Mouse (Mus musculus) layer of hippocampus, adult 9-10 months (tissue): ENCODE results near the gene Nrxn2.
A peak's percentile ranks its signal among the peaks of the same experiment; 100 is the strongest.

Experiments
- DNase-seq: peaks from one replicate; pipeline ENCODE4 v3.0.0; 2022; ENCODE audit warnings: low spot score

The Nrxn2 gene

GRCm38 (mm10) chr19:6416894-6417761 is 1.4 kb upstream of the Nrxn2 start:
- no peak for DNase-seq

- no peak for DNase-seq
Measured at GRCm38 (mm10) chr19:6418984-6419692, 607 bp downstream of the Nrxn2 start.

GRCm38 (mm10) chr19:6419805-6420310 is 1.3 kb downstream of the Nrxn2 start:
- DNase-seq: no peak

- no peak for DNase-seq
Measured at GRCm38 (mm10) chr19:6420481-6421210, 2.1 kb downstream of the Nrxn2 start.

- no peak for DNase-seq
Measured at GRCm38 (mm10) chr19:6421211-6421590, 2.7 kb downstream of the Nrxn2 start.

GRCm38 (mm10) chr19:6422014-6422413 is 3.5 kb downstream of the Nrxn2 start:
- DNase-seq: no peak

- DNase-seq: no peak
Measured at GRCm38 (mm10) chr19:6423241-6423640, 4.7 kb downstream of the Nrxn2 start.

GRCm38 (mm10) chr19:6424137-6424881 is 5.8 kb downstream of the Nrxn2 start:
- no peak for DNase-seq

- DNase-seq: no peak
Measured at GRCm38 (mm10) chr19:6425595-6425994, 7.1 kb downstream of the Nrxn2 start.

- no peak for DNase-seq
Measured at GRCm38 (mm10) chr19:6426703-6427500, 8.4 kb downstream of the Nrxn2 start.

- DNase-seq: no peak
Measured at GRCm38 (mm10) chr19:6427653-6428434, 9.3 kb downstream of the Nrxn2 start.

GRCm38 (mm10) chr19:6428501-6429200 is 10.1 kb downstream of the Nrxn2 start:
- DNase-seq: no peak

- DNase-seq: no peak
Measured at GRCm38 (mm10) chr19:6443016-6443415, 24.5 kb downstream of the Nrxn2 start.

GRCm38 (mm10) chr19:6445761-6446423 is 27.4 kb downstream of the Nrxn2 start:
- DNase-seq: no peak

GRCm38 (mm10) chr19:6446736-6447437 is 28.4 kb downstream of the Nrxn2 start:
- DNase-seq: no peak

- DNase-seq: no peak
Measured at GRCm38 (mm10) chr19:6448752-6449151, 30.2 kb downstream of the Nrxn2 start.

- no peak for DNase-seq
Measured at GRCm38 (mm10) chr19:6449841-6450240, 31.3 kb downstream of the Nrxn2 start.

GRCm38 (mm10) chr19:6452030-6452494 is 33.5 kb downstream of the Nrxn2 start:
- peak; percentile 71 for DNase-seq
